Mouse (Mus musculus): ENCODE results near the gene Acnat2. TPM values are rescaled to one million over a fixed set of nuclear protein-coding genes. Genes with fewer than 3 reads are reported as not detected.

Acnat2 gene
- 0.09 TPM in 1 of 2 replicates, not detected in the other for polyA plus RNA-seq (2012; rRNA removed)

DNA sequence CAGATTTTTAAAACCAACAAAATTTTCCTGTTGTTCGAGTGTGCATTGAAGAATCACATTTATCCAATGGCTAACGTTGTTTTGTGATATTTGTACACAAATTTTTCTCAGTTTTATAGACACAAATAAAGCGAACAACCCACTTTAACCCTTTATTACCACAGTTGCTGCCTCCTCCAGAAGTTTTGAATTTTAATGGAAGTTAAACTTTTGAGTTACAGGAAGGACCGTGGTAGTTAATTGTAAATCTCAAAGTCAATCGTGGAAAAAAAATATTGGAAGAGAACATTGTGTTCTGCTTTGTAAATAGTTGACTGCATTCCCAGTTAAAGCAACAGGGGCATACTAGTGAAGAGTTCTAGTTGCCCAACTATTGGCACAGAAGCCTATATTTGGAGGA is at the start of gene Acnat2:
Gene Acnat2, minus strand, starts transcription at position 195 of the 400 bp plus-strand sequence.

Other genes starting within 250 kb of the Acnat2 start
- 0.05 and 0.12 TPM in 2 replicates for gene Acnat1, start 65.8 kb upstream of the Acnat2 start, polyA plus RNA-seq (2012; rRNA removed)
- gene Baat, start 98.4 kb upstream of the Acnat2 start, polyA plus RNA-seq (2012; rRNA removed) = 0.09 and 0.12 TPM in 2 replicates
- 26.1 and 27.6 TPM in 2 replicates for gene Mrpl50, start 112.9 kb upstream of the Acnat2 start, polyA plus RNA-seq (2012; rRNA removed)
- gene Zfp189, start 113.0 kb upstream of the Acnat2 start, polyA plus RNA-seq (2012; rRNA removed) = 6.7 and 6.9 TPM in 2 replicates
- gene Aldob, start 141.4 kb upstream of the Acnat2 start, polyA plus RNA-seq (2012; rRNA removed) = 1.4 and 2.0 TPM in 2 replicates
- gene Tmem246, start 189.7 kb upstream of the Acnat2 start, polyA plus RNA-seq (2012; rRNA removed) = 83.6 and 89.8 TPM in 2 replicates
- 63.5 and 64.4 TPM in 2 replicates for gene Rnf20, start 223.9 kb upstream of the Acnat2 start, polyA plus RNA-seq (2012; rRNA removed)

All from central nervous system, embryonic 18 days (tissue).